Mouse (Mus musculus) E14TG2a.4 (cell line): ENCODE measurements at regions not wholly inside any gene's neighbourhood (a gene's known extent, or its start where the extent isn't known, plus 50 kb on each side); places are given as distances from the start of the nearest gene placed in this dataset.
"Not testable (repeated sequence)": the region's sequence is repeated elsewhere in the genome, so short reads cannot be mapped to it uniquely, and the experiment has no call there.

Source experiments
- H3K27me3 ChIP-seq: 2 replicates; pipeline ENCODE4 v1.6.1; 2014; ENCODE audit warnings: low read length, control low read depth; ENCODE audit not compliant: insufficient read depth
- H3K36me3 ChIP-seq: 2 replicates; pipeline ENCODE4 v1.6.1; 2014; ENCODE audit warnings: low read length, control low read depth; ENCODE audit not compliant: insufficient read depth
- H3K4me1 ChIP-seq: replicated peaks from 2 replicates; pipeline ENCODE4 v1.6.1; 2014; ENCODE audit warnings: low read depth, low read length, control low read depth
- H3K4me3 ChIP-seq: replicated peaks from 2 replicates; pipeline ENCODE4 v1.5.1; 2014; ENCODE audit warnings: mild to moderate bottlenecking, low read length
- H3K9me3 ChIP-seq: 2 replicates; pipeline ENCODE4 v1.6.1; 2014; ENCODE audit warnings: low read length, control low read depth
- CTCF ChIP-seq: conservative IDR thresholded peaks from 2 replicates; pipeline ENCODE4 v1.5.1; 2014; ENCODE audit warnings: low read length

DNA sequence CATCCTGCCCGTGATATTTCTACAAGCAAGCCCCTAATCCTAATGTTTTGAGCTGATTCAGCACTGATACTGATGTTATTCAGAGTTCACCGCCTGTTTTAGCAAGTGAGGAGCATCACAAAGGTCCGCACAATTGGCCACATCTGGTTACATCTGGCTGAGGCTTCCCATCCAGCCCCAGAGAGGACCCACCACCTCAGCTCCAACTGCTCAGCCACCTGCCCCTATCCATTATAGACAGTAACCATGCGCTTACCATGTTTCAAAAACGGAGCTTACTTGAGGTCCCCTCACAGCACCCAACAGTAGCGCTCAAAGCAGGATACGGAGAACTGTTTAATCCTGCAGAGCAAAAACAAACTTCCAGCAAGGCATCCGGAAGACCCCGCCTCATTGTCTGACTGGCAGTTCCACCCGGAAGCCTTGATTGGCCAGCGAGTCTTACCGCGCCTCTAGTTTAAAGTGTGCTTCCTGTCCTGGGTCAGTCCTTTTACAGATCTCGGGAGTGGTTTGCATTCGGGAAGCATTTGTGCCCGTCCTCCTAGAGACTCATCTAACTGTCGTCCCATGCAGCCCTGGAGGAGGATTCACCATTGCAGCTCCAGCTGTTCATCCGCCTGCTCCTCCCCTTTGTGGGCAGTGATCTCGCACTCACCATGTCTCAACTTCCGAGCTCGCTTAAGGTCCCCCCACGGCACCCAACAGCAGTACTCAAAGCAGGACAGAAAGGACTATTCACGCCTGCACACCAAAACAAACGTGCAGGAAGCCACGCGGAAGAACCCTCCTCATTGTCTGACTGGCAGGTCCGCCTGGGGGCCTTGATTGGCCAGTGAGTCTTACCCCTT lies 69.9 kb upstream of the Zfp825 start:
- not testable (repeated sequence) for H3K4me1 ChIP-seq, H3K27me3 ChIP-seq
- Histone ChIP-seq H3K9me3 (peaks cover 38% of the 10 kb centered on the region), H3K4me3 (peak overlapping the region; percentile 81), H3K36me3 (peaks cover 25% of the 10 kb centered on the region)

- H3K27me3 ChIP-seq, H3K4me1 ChIP-seq: not testable (repeated sequence)
- H3K36me3 ChIP-seq, result peaks cover 25% of the 10 kb centered on the region
- peak overlapping the region; percentile 81 for H3K4me3 ChIP-seq
- peaks cover 31% of the 10 kb centered on the region for H3K9me3 ChIP-seq
These were observed 70.5 kb upstream of the Zfp825 start for GRCm38 (mm10) chr13:74564331-74564727.

- peak; percentile 48; the same call in 1 of the 2 replicates for TF ChIP-seq CTCF
- H3K4me3 ChIP-seq, H3K36me3 ChIP-seq, H3K27me3 ChIP-seq: not testable (repeated sequence)
- Histone ChIP-seq H3K9me3 (peaks cover 13% of the 10 kb centered on the region), H3K4me1 (peaks cover 13% of the 10 kb centered on the region)
These were observed 69.4 kb upstream of the Erap1 start for GRCm38 (mm10) chr13:74569967-74570366.
